Mouse (Mus musculus) adrenal gland, postnatal 36 days (tissue): ENCODE results near the gene Klri1. TPM values are rescaled to one million over a fixed set of nuclear protein-coding genes. Genes with fewer than 3 reads are reported as not detected.
A peak's percentile ranks its signal among the peaks of the same experiment; 100 is the strongest.
"Not testable (repeated sequence)": the region's sequence is repeated elsewhere in the genome, so short reads cannot be mapped to it uniquely, and the experiment has no call there.

ENCODE experiments used
- DNase-seq, 2 experiments: peaks; one replicate each; pipeline ENCODE4 v3.0.0; 2021; ENCODE audit warnings: mixed read lengths in 1 of 2
- long read RNA-seq, 2 experiments: library from polyadenylated mRNA; stranded (forward); transcript quantifications; one replicate each; pipeline ENCODE4 v2.0.0; 2021; ENCODE audit warnings: borderline sequencing depth in 2 of 2
- microRNA-seq: library from miRNA; unstranded; fragments of <30 nt; microRNA quantifications from one replicate; pipeline ENCODE4 v1.2.0, GENCODE M21; 2021
- total RNA-seq, 2 experiments: library from RNA; stranded (reverse); gene quantifications; 2 replicates each; pipeline ENCODE4 v1.2.3; 2021

Gene Klri1
- total RNA-seq: not detected
- long read RNA-seq, experiment 1: 0 reads
- long read RNA-seq, experiment 2: 0 reads

DNA sequence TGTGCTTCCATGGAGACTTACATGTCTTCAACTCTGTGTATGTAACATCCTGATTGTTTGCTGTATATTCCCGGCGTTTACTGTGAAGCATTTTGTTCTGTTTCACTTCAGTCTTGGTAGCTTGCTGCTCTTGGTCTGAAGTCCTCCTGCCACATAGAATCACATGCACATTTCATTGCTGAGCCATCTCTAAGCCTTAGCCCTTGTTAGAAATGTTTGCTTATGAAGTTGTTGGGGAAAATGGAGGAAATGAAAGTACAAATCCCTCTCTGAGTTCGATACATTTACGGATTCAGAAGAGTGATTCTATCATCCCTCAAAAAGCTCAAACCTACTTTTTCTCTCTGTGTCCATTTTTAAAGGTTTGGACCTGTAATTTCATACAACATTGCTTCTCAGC is at the start of gene Klri1:
Gene Klri1, minus strand, starts transcription at position 101 of the 400 bp plus-strand sequence.
- no peak for DNase-seq

DNA sequence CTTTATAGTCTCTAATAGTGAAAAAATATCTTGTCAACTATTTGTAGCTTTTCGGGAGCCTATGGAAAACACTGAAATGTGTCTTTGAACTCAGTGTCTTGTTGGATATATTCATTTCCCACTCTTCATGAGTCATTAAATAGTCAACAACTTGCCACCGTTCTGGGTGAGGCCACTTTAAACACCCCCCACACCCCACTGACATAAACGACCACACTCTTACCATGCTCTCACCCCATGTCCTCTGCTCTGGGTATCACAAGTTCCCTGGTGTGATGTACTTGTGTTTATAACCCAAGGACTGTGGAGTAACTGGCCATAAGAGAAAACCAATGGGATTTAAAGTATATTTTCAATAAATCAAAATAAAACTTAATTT is 30.7 kb upstream of the Klri1 start:
- DNase-seq: no peak

DNA sequence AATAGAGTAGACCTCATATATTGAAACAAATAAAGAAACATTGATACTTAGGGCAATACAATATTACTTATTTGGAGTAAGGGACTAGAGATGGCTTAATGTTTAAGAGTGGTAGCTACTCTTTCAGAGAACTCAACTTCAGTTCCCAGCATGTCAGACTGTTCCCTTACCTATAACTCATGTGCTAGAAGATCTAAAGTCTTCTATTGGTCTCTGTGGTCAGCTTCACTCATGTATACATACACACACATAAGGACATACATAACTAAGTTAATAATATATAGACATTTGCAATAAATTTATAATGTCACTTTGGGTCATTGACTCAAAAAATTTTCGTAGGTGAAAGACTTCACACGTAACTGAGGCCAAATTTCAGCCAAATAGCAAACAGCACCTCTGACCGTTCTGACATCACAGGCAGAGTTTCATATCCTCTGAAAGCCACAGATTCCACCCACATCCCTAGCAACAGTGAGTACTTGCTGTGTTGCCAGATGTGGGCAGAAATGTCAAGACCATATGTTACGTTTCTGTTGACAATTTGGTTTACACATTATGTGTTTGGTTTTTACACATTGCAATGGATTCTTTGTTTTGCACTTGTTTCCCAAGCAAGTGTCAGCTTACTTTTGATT is 30.2 kb upstream of the Klri1 start:
- no peak for DNase-seq

DNA sequence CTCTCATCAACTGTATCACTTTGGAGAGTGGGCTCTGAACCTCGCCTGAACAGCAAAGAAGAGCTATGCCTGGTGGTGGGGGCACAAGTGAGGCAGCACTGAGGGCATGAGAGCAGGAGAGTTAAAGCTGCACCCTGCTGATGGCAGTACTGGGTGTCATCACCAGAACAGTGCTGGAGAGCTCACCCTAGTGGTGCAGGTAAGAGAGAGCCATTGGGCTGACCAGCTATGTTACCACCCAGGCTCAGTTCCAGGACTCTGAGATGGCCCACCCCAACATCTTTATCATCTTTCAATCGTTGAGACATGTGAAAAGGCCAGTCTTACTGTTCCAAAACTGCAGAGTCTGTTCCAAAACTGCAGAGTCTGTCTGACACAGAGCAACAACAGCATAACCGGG is 29.2 kb upstream of the Klri1 start:
- DNase-seq: no peak

DNA sequence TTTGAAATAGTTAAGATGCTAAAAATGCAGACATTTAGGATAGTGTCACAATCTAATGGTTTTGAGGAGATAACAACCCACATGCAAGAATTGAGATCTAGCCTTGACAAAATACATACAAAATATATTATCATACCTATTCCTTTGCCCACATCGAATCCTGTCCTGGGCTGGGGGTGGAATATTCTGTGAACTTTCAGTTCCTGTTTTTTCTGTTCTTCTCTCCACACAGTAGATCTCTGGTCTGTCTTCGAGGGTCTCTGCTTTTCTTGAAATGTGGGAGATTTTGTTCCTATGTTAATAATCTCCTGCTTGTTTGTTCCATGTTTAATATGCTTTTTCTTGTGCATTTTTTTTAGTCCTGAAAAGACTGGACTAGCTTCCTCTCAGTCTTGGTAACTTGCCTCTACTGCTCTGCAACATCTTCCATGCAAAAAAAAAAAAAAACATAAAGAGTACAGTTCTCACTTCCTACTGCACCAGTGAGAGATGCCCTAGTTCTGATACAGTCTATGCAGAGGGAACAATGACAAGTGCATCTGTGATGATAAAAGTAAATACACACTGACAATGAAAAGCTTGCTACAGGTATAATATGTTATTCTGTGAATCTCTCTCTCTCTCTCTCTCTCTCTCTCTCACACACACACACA is 23.3 kb upstream of the Klri1 start, which contains the start of gene Klri2:
Gene Klri2, minus strand, starts transcription at position 416 of the 653 bp plus-strand sequence.
- DNase-seq: no peak

DNA sequence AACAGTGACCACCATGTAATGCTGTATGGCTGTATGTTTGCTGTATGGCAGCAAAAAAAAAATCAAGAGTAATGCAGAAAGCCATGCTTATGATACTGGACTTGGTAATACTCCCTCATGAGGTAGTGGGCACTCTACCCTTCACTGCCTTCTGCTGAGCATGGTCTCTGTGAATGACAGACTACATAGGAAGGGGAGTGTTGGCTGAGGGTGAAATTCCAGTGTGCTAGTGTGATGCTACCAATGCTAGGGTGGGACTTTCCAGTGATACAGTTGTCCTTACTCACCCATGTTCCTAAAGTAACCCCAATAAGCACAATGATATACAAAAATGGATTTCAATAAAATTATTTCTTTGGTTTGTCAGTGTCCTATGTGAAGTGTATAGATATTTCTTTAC is 19.5 kb upstream of the Klri1 start:
- DNase-seq: no peak

DNA sequence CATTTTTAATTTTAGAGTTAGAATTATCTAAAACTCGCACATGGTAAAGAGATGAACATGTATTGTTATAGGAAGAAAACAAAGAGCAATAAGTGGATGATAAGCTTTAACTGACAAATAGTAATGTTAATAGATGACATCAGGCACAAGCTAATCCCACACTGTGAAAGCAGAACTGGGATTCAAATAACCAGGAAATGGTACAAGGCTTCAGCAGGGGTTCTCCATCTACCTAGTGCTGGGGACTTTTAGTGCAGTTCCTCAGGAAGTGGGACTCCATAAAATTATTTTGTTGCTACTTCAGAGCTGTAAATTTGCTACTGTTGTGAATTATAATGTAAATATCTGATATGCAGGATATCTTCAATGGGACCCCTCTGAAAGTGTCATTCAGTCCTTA is 10.3 kb upstream of the Klri1 start:
- DNase-seq: no peak

DNA sequence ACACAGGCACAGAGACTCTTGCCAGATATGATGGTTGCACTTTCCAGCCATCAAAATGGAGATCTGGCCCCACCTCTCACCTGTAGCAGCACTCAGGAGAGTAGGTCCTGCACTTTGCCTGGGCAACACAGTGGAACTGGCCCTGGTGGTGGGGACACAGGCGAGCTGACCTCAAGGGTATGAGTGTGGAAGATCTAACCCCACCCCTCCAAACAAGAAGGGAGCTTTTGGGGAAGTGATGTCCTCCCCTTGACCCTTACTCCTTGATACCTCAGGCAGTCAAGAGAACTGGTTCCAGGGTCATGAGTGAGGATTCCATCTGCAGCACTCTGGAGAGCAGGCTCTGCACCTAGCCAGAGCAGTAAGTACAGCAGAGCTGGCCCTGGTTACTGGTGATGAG is 4.5 kb upstream of the Klri1 start:
- DNase-seq: no peak

DNA sequence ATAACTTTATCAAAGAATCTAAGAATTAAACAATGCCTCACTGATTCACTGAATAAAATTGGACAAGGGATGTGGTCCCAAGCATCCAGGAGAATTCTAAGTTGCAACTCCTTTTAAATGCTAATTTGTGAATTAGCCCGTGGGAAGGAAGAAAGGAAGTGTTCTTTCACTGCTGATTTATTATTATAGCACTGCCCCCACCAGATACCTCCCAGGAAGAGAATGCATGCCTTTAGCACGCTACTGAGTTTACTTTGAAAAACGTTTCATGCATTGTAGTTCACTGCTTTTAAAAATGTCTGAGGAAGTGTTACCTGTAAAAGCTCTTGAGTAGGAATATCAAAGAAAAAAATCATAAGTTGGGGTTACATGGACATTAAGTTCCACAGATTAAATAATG is 3.6 kb upstream of the Klri1 start:
- DNase-seq: no peak

DNA sequence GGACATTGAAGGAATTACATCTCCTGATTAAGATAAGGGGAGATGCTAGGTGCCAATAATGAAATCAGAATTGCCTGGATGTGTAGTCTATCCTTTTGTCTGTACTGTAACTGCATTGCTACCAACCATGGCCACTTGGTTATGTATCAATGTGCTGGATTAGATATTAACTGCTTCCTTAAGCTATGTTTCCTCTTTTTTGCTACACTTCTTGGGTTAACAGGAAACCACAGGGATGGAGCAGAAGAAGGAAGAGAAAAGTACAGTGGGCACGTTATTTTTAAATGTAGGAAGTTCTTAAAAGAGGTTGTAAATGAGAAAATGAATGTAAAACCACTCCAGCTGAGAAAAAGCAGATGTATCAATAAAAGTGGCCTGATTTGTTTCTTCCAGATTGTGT is 3.4 kb downstream of the Klri1 start:
- no peak for DNase-seq

DNA sequence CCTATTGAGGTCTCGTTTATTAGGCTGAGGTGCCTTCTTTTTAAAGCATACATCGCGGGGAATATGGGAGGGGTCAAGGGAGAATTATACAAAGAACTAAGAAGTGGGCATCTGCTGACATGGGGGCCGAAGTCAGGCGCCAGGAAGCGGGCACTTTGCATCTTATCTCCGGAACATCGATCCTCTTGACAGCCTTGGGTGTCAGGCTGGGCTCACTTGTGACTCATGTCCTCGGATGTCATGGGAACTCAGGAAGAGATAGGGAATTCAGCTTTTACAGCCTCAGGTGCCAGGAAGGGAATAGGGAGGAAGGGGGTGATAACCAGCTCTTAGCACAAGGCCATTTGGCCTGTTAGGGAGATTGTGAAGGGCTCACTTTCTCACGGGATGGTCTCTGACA is 25.5 kb downstream of the Klri1 start:
- peak; percentile 46 to 54 for DNase-seq

DNA sequence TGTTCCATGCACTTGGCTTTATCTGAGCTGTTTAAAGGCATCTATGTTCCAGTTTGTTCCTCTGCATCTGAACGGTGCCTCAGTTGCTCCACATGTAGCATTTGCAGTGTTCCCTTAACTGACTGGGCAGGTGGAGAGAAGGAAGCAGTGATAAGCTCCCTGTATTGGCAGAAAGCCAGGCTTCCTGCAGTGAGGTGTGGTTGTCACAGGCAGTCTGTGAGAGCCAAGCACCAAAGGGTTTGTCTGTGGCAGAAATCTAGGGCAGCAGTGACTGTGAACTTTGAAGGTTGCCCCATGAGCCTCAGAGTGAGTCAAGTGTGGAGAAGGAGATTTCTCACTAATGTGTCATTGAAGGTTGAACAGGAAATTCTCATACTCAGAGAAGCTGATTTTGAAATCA is 36.6 kb downstream of the Klri1 start:
- peak; percentile 38 to 41 for DNase-seq

DNA sequence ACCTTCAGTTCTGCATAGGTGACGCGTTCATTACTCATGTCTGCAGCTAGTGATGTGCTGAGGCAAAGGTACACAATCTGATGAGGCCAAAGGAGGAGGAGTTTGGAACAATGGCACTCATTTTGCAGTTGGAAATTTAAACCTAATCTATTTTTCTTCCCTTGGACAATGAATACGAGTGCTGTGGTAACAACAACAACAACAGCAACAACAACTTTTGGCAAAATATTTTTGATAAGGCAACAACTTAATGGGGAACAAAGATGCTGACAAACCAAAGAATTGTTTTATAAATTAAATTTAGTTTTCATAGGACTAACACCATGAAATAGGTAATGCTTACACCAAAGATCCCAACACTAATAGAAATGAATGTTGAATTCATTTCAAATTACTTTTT is 38.1 kb downstream of the Klri1 start, which contains the start of gene Klrc1:
Gene Klrc1, minus strand, starts transcription at position 101 of the 400 bp plus-strand sequence.
- DNase-seq: no peak

DNA sequence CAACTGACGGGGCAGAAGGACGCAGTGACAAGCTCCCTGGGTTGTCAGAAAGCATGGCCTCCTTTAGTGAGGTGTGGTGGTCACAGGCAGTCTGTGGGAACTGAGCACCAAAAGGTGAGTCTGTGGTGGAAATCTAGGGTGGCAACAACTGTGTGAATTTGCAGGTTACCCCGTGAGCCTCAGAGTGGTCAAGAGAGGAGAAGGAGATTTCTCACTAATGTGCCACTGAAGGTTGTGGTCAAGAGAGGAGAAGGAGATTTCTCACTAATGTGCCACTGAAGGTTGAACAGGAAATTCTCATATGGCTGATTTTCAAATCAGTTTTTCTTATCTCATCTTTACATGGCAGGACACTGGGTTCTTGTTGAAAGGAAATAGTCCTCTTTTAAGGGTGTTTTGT is 55.6 kb downstream of the Klri1 start:
- not testable (repeated sequence) for DNase-seq

DNA sequence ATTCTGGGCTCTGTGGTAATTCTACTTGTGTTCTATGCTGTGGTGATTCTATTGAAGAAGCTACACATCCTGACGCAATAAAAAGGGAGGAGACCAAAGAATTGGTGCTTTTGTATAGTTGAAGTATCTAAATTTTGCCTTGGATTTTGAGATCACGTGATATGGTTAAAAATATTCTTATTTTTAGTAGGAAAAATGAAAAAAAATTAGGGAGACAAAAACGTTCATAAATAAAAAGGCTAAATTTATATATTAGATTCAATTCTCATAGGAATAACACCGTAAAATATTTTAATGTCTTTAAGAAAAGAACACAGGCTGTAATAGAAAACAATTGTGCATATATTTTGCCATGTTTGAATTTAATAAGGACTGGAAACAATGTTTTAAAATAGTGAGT is 56.3 kb downstream of the Klri1 start, which contains the start of gene Klrc2:
Gene Klrc2, minus strand, starts transcription at position 101 of the 400 bp plus-strand sequence.
- not testable (repeated sequence) for DNase-seq

Small RNA genes within 50 kb of the gene (microRNA-seq; reads per million reads assigned to microRNA genes)
- not detected for gene Mir680-1

Other genes starting within 250 kb of the Klri1 start
- under 1 TPM in 1 of 2 experiments, not detected in 1; 0.40 TPM for gene Olr1, start 210.0 kb downstream of the Klri1 start, total RNA-seq
- not detected for gene Tmem52b, start 204.6 kb downstream of the Klri1 start, total RNA-seq
- gene Gabarapl1, start 184.0 kb downstream of the Klri1 start, total RNA-seq: 100 to 1,000 TPM; 237 to 286 TPM
- under 1 TPM in 1 of 2 experiments, not detected in 1; 0.30 TPM for gene Klre1, start 139.2 kb downstream of the Klri1 start, total RNA-seq
- gene Klrd1, start 125.3 kb downstream of the Klri1 start, total RNA-seq: not detected
- under 1 TPM; 0.10 to 0.72 TPM for gene Klrk1, start 93.3 kb downstream of the Klri1 start, total RNA-seq
- not detected for gene Klrc3, start 73.8 kb downstream of the Klri1 start, total RNA-seq
- gene Klrc2, start 56.4 kb downstream of the Klri1 start, total RNA-seq: not detected
- gene Klrc1, start 38.2 kb downstream of the Klri1 start, total RNA-seq: not detected
- not detected for gene Klri2, start 23.4 kb upstream of the Klri1 start, total RNA-seq
- gene Gm156, start 67.1 kb upstream of the Klri1 start, total RNA-seq: not detected
- gene Gm17631, start 145.5 kb upstream of the Klri1 start, total RNA-seq: not detected
- not detected for gene Klra17, start 159.5 kb upstream of the Klri1 start, total RNA-seq
- gene Klra5, start 200.5 kb upstream of the Klri1 start, total RNA-seq: not detected